Mouse (Mus musculus) kidney, postnatal 0 days (tissue): ENCODE results near the gene Anapc11. TPM values are rescaled to one million over a fixed set of nuclear protein-coding genes. Genes with fewer than 3 reads are reported as not detected.

Source experiments
- ATAC-seq: fragments of 200-750 bp; cut with Nextera tagmentation; replicated peaks from 2 replicates; pipeline ENCODE4 v1.8.0; 2017; ENCODE audit warnings: low read depth, moderate number of reproducible peaks, moderate TSS enrichment, moderate library complexity; ENCODE audit not compliant: low FRiP score
- DNase-seq: peaks from one replicate; pipeline ENCODE4 v3.0.0-alpha.2; 2016; ENCODE audit warnings: low spot score
- H3K27ac ChIP-seq: fragments of 300-500 bp; sonication (generic); 2 replicates; pipeline ENCODE4 v1.5.1; 2014; ENCODE audit warnings: mild to moderate bottlenecking
- H3K27me3 ChIP-seq: fragments of 300-500 bp; sonication (generic); 2 replicates; pipeline ENCODE4 v1.6.1; 2014; ENCODE audit warnings: low read length, mixed read lengths; ENCODE audit not compliant: insufficient read depth
- H3K36me3 ChIP-seq: fragments of 300-500 bp; sonication (generic); 2 replicates; pipeline ENCODE4 v1.6.1; 2014; ENCODE audit warnings: low read length, mixed read lengths; ENCODE audit not compliant: insufficient read depth
- H3K4me1 ChIP-seq: fragments of 300-500 bp; sonication (generic); replicated peaks from 2 replicates; pipeline ENCODE4 v1.6.1; 2014; ENCODE audit warnings: antibody characterized with exemption, low read length, mixed read lengths; ENCODE audit not compliant: insufficient read depth
- H3K4me2 ChIP-seq: fragments of 300-500 bp; sonication (generic); 2 replicates; pipeline ENCODE4 v1.6.1; 2014; ENCODE audit warnings: mild to moderate bottlenecking, low read length, moderate library complexity, mixed read lengths
- H3K4me3 ChIP-seq: fragments of 300-500 bp; sonication (generic); replicated peaks from 2 replicates; pipeline ENCODE4 v1.5.1; 2014; ENCODE audit warnings: low read depth, low read length
- H3K9ac ChIP-seq: fragments of 300-500 bp; sonication (generic); 2 replicates; pipeline ENCODE4 v1.6.1; 2014; ENCODE audit warnings: low read depth, low read length
- H3K9me3 ChIP-seq: fragments of 300-500 bp; sonication (generic); replicated peaks from 2 replicates; pipeline ENCODE4 v1.6.1; 2016; ENCODE audit warnings: low read length, inconsistent platforms, mixed read lengths
- CTCF ChIP-seq: IDR thresholded peaks from 2 replicates; pipeline ENCODE4 v1.5.1; 2016; ENCODE audit warnings: antibody characterized with exemption, low read depth, mild to moderate bottlenecking, moderate library complexity
- WGBS: fragments of 180-500 bp; shearing (Covaris S2); extraction: QIAGEN DNeasy Blood & Tissue Kit; methylation state at CpG from one replicate; pipeline ENCODE4 v1.1.7; 2014; 5-methylcytosine and 5-hydroxymethylcytosine counted together
- polyA plus RNA-seq: library from polyadenylated mRNA; unstranded; fragments of >200 nt; fragmentation: Nextera tagmentation; extraction: Ambion mirVana; gene quantifications from 2 replicates; pipeline ENCODE4 v1.2.1, GENCODE M21; 2015

Gene Anapc11
- polyA plus RNA-seq, 1 experiment from 2014 or later, result 159 TPM

- Histone ChIP-seq H3K9me3 (no peaks in the 10 kb centered on the region), H3K4me1 (peaks cover 10% of the 10 kb centered on the region; the same call in 1 of the 2 replicates), H3K36me3 (peaks cover 38% of the 10 kb centered on the region), H3K27me3 (no peaks in the 10 kb centered on the region), H3K9ac (peak overlapping the region; percentile 60), H3K27ac (peak overlapping the region; percentile 94), H3K4me2 (peak overlapping the region; percentile 90), H3K4me3 (peak overlapping the region; percentile 97)
- ATAC-seq (no peak), DNase-seq (no peak)
- WGBS, result 38% methylated on average over 17 of the region's 17 CpGs
- no peak for TF ChIP-seq CTCF
Measured at GRCm38 (mm10) chr11:120598990-120599549, 849 bp downstream of the Anapc11 start.

DNA sequence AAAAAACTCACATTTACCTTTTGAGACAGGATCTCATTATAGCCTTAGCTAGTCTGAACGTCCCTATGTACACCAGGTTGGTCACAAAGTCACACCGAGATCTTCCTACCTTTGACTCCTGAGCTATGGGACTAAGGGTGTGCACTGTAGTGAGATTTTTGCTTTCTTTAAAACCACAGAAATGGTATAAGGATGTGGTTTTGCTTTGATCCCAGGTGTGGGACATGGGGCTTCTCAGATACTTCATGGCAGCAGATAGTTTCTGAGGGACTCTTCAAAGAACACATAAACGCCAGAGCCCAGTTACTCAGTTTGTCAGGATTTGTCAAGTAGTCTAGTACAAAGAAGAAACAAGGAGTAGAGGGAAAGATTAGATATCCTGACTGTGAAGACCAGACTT lies 2.5 kb downstream of the Anapc11 start:
- no peak for TF ChIP-seq CTCF
- Histone ChIP-seq H3K27me3 (no peaks in the 10 kb centered on the region), H3K4me1 (peaks cover 10% of the 10 kb centered on the region; the same call in 1 of the 2 replicates), H3K27ac (no peak overlapping the region), H3K4me3 (no peak overlapping the region), H3K9ac (no peak overlapping the region), H3K9me3 (no peaks in the 10 kb centered on the region), H3K4me2 (no peak overlapping the region), H3K36me3 (peaks cover 43% of the 10 kb centered on the region)
- no peak for ATAC-seq
- no peak for DNase-seq
- 91% methylated on average over 3 of the region's 3 CpGs for WGBS

GRCm38 (mm10) chr11:120603545-120603944 lies 5.3 kb downstream of the Anapc11 start:
- Histone ChIP-seq H3K9me3 (no peaks in the 10 kb centered on the region), H3K4me1 (peaks cover 6% of the 10 kb centered on the region; the same call in 1 of the 2 replicates), H3K27ac (no peak overlapping the region), H3K4me2 (no peak overlapping the region), H3K36me3 (peaks cover 38% of the 10 kb centered on the region), H3K9ac (no peak overlapping the region), H3K4me3 (no peak overlapping the region), H3K27me3 (no peaks in the 10 kb centered on the region)
- no peak for TF ChIP-seq CTCF
- WGBS, result 78% methylated on average over 2 of the region's 2 CpGs
- ATAC-seq (no peak), DNase-seq (no peak)

DNA sequence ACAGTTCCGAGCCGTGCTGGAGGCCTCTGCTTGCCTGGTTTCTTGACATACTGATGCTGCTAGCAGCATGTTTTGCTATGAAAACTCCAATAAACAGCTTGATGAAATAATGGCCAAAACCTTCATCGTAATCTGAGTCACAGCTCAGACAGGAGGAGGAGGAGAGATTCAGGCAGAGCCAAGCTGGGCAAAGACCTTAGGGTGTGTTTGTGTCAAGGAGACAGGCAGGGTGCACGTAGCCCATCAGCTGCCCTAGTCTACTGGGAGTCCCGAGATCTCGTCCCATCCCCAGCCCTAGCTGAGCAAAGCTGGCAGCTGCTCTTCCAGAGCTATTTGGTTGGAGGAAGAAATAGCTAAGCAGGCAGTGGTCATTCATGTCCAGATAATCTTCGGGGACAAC lies 7.4 kb downstream of the Anapc11 start:
- peaks cover 42% of the 10 kb centered on the region for H3K36me3 ChIP-seq
- no peak for ATAC-seq
- H3K4me2 ChIP-seq, result no peak overlapping the region
- DNase-seq, result no peak
- H3K9me3 ChIP-seq, result no peaks in the 10 kb centered on the region
- no peaks in the 10 kb centered on the region for H3K27me3 ChIP-seq
- no peak for TF ChIP-seq CTCF
- no peak overlapping the region for H3K4me3 ChIP-seq
- H3K27ac ChIP-seq, result no peak overlapping the region
- 90% methylated on average over 7 of the region's 7 CpGs for WGBS
- H3K4me1 ChIP-seq, result peaks cover 6% of the 10 kb centered on the region
- no peak overlapping the region for H3K9ac ChIP-seq

- no peaks in the 10 kb centered on the region for H3K9me3 ChIP-seq
- H3K4me2 ChIP-seq, result no peak overlapping the region
- H3K36me3 ChIP-seq, result peaks cover 48% of the 10 kb centered on the region
- H3K4me1 ChIP-seq, result peaks cover 6% of the 10 kb centered on the region
- ATAC-seq, result no peak
- no peak overlapping the region for H3K4me3 ChIP-seq
- H3K27me3 ChIP-seq, result no peaks in the 10 kb centered on the region
- H3K9ac ChIP-seq, result no peak overlapping the region
- WGBS, result 67% methylated on average over 4 of the region's 4 CpGs
- no peak for TF ChIP-seq CTCF
- no peak overlapping the region for H3K27ac ChIP-seq
- no peak for DNase-seq
Measured at GRCm38 (mm10) chr11:120606764-120607163, 8.5 kb downstream of the Anapc11 start.

GRCm38 (mm10) chr11:120608241-120609034 lies 10.2 kb downstream of the Anapc11 start, which contains the start of gene Npb:
Npb (plus strand) TSS chr11:120608477.
- Histone ChIP-seq H3K4me1 (peaks cover 6% of the 10 kb centered on the region), H3K36me3 (peaks cover 40% of the 10 kb centered on the region), H3K4me3 (peak within 1 kb of the TSS; percentile 8), H3K9me3 (no peaks in the 10 kb centered on the region), H3K27me3 (no peaks in the 10 kb centered on the region), H3K4me2 (peak within 1 kb of the TSS; percentile 49), H3K9ac (peak within 1 kb of the TSS; percentile 46), H3K27ac (peak within 1 kb of the TSS; percentile 31; the same call in 1 of the 2 replicates)
- peak; percentile 64 for DNase-seq
- 5% methylated on average over 45 of the region's 45 CpGs for WGBS
- no peak; the same call in 1 of the 2 replicates for ATAC-seq
- TF ChIP-seq CTCF, result no peak
